Mouse (Mus musculus) hindbrain, embryonic 13.5 days (tissue): ENCODE measurements around the gene Ubl7. TPM values are rescaled to one million over a fixed set of nuclear protein-coding genes. Genes with fewer than 3 reads are reported as not detected.

Experiments
- ATAC-seq: fragments of 200-750 bp; cut with Nextera tagmentation; 2 replicates; pipeline ENCODE4 v1.8.0; 2017; ENCODE audit warnings: moderate TSS enrichment; ENCODE audit not compliant: low FRiP score
- H3K27ac ChIP-seq: fragments of 300-500 bp; sonication (generic); 2 replicates; pipeline ENCODE4 v1.5.1; 2015; ENCODE audit warnings: inconsistent platforms, mild to moderate bottlenecking, moderate library complexity
- H3K27me3 ChIP-seq: fragments of 300-500 bp; sonication (generic); 2 replicates; pipeline ENCODE4 v1.6.1; 2015; ENCODE audit warnings: mild to moderate bottlenecking, inconsistent platforms
- H3K36me3 ChIP-seq: fragments of 300-500 bp; sonication (generic); 2 replicates; pipeline ENCODE4 v1.6.1; 2015; ENCODE audit warnings: mild to moderate bottlenecking, inconsistent platforms
- H3K4me1 ChIP-seq: fragments of 300-500 bp; sonication (generic); replicated peaks from 2 replicates; pipeline ENCODE4 v1.6.1; 2015; ENCODE audit warnings: inconsistent platforms
- H3K4me2 ChIP-seq: fragments of 300-500 bp; sonication (generic); 2 replicates; pipeline ENCODE4 v1.6.1; 2015; ENCODE audit warnings: inconsistent platforms, mild to moderate bottlenecking, moderate library complexity
- H3K4me3 ChIP-seq: fragments of 300-500 bp; sonication (generic); 2 replicates; pipeline ENCODE4 v1.5.1; 2015; ENCODE audit warnings: mild to moderate bottlenecking, inconsistent platforms
- H3K9ac ChIP-seq: fragments of 300-500 bp; sonication (generic); 2 replicates; pipeline ENCODE4 v1.6.1; 2015; ENCODE audit warnings: mild to moderate bottlenecking, inconsistent platforms
- H3K9me3 ChIP-seq: fragments of 300-500 bp; sonication (generic); 2 replicates; pipeline ENCODE4 v1.6.1; 2016; ENCODE audit warnings: inconsistent platforms
- WGBS: fragments of 180-500 bp; shearing (Covaris S2); methylation state at CpG from one replicate; pipeline ENCODE4 v1.1.7; 2015; 5-methylcytosine and 5-hydroxymethylcytosine counted together
- polyA plus RNA-seq: library from polyadenylated mRNA; unstranded; fragments of >200 nt; fragmentation: Nextera tagmentation; extraction: Ambion mirVana; gene quantifications from 2 replicates; pipeline ENCODE4 v1.2.1, GENCODE M21; 2015

Gene Ubl7
- polyA plus RNA-seq, 1 experiment from 2014 or later, result 165 TPM

DNA sequence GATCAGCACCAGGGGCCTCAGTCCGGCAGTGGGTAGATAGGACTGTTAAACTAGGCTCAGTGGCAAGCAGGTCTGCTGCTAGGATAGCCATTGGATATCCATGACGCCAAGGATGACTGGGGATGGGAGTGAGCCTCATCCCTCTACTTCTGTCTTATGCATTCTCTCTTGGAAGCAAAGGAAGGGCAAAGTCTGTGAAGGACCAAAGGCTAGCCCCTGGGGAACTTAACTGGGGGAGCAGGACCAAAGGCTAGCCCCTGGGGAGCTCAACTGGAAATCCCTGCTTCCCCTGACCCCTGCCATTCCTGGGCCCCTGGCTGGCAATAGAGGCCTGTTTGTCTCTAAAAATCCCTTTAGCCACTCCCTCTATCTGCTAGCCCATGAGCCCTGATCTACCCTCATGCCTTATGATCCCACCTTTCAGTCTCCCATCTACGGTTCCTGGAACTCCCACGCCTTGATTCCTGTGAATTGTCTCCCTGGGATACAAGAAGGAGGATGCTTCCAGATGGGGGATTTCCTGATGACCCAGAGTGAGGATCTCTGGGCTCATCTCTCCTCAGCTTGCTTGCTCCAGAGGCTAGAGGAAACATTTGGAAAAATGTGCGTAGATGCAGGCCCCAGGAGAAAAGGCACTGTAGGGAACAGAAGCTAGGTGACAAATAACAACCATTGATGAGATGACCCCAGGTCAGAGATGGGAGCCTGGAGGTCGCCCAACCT lies 53.9 kb downstream of the Ubl7 start:
- Histone ChIP-seq H3K36me3 (peaks cover 29% of the 10 kb centered on the region), H3K4me2 (no peak overlapping the region), H3K4me1 (peaks cover 10% of the 10 kb centered on the region), H3K9me3 (no peaks in the 10 kb centered on the region), H3K27me3 (no peaks in the 10 kb centered on the region), H3K27ac (no peak overlapping the region), H3K4me3 (no peak overlapping the region), H3K9ac (no peak overlapping the region)
- ATAC-seq, result no peak
- 75% methylated on average over 6 of the region's 6 CpGs for WGBS

DNA sequence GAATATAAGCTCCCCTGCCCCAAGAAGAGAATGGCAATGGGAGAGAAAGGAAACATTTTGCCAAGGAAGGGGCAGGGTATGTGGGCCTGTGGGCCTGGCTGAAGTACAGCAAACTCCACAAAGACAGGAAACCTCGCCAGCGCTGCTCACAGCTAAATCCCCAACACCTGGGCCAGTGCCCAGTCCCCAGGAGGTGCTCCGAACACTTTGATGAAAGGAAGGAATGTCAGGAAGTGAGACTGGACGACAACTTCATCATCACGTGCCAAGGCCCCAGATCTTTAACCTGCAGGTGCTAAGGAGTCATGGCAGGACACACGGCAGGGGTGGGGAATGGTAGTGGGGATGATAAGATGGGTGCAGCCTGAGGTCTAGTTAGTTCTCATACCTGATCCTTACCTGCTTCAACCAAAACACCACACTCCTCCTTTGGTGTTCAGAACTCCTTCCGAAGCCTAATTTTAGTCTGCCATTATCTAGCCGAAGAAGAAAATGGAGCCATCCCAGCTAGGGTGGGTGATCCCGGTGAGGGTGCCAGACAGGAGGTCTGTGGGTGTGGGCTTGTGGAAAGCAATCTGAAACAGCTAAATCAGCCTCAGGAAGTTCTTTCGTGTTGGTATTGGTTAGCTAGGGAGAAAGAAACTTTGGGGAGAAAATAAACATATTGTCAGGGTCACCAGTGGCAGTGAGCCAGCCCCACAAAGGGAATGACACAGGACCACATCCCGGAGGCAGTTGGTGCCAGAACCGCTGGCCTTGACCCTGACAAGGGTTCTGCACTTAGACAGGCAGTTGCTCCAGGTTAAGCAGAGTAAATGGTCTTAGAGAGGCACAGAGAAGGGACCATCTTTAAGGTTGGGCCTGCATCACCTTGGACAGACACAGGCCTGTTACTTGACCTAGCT lies 54.8 kb downstream of the Ubl7 start:
- Histone ChIP-seq H3K9ac (no peak overlapping the region), H3K9me3 (no peaks in the 10 kb centered on the region), H3K36me3 (peaks cover 20% of the 10 kb centered on the region), H3K4me2 (no peak overlapping the region), H3K4me1 (peaks cover 10% of the 10 kb centered on the region), H3K4me3 (no peak overlapping the region), H3K27ac (no peak overlapping the region), H3K27me3 (no peaks in the 10 kb centered on the region)
- no peak for ATAC-seq
- 81% methylated on average over 12 of the region's 12 CpGs for WGBS

GRCm38 (mm10) chr9:57967237-57967960 lies 56.6 kb downstream of the Ubl7 start:
- H3K27me3 ChIP-seq, result no peaks in the 10 kb centered on the region
- H3K4me1 ChIP-seq, result peaks cover 11% of the 10 kb centered on the region
- 0 out of 2 replicates have a peak, but pooled peaks cover 3% of the 10 kb centered on the region for H3K36me3 ChIP-seq
- 77% methylated on average over 14 of the region's 14 CpGs for WGBS
- no peak overlapping the region for H3K4me3 ChIP-seq
- H3K9ac ChIP-seq, result no peak overlapping the region
- no peak overlapping the region for H3K27ac ChIP-seq
- no peak overlapping the region for H3K4me2 ChIP-seq
- ATAC-seq, result no peak
- H3K9me3 ChIP-seq, result no peaks in the 10 kb centered on the region

- H3K4me3 ChIP-seq, result no peak overlapping the region
- H3K36me3 ChIP-seq, result no peaks in the 10 kb centered on the region
- ATAC-seq, result no peak
- no peak overlapping the region for H3K9ac ChIP-seq
- no peak overlapping the region for H3K27ac ChIP-seq
- 90% methylated on average over 9 of the region's 9 CpGs for WGBS
- no peaks in the 10 kb centered on the region for H3K9me3 ChIP-seq
- peaks cover 11% of the 10 kb centered on the region for H3K4me1 ChIP-seq
- H3K27me3 ChIP-seq, result no peaks in the 10 kb centered on the region
- H3K4me2 ChIP-seq, result no peak overlapping the region
Measured at GRCm38 (mm10) chr9:57968166-57968771, 57.5 kb downstream of the Ubl7 start.

DNA sequence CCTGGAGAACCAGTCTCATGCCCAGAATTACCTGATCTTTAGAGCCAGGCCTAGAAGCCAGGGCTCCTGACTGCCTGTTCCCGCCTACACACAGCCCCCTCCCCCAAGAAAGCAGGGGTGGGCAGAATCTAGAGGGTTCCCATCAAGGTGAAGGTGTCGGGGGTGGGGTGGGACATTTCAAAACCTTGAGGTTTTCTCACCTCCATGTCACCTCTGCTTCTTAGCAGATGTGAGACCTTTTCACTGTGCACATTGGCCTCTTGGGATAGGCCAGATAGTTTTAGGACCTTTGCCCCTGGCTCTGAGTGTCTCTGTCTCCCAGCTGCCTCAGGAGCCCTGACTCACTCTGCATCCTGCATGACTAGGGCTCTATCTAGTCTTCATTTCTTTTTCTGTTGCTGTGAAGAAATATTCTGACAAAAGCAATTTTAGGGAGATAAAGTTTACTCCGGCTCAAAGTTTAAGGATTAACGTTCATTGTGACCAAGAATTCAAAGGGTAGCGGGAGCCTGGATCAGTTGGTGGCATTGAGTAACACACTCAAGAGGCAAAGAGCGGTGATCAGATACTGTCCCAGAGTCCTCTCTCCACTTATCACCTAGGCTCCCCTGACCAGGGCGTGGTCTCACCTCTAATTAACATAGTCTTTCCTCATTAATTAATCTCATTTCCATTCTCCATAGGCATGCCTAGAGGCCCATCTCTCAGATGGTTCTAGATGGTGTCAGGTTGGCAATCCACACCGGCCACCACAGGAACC lies 58.2 kb downstream of the Ubl7 start:
- peaks cover 15% of the 10 kb centered on the region for H3K4me1 ChIP-seq
- no peak overlapping the region for H3K9ac ChIP-seq
- no peak overlapping the region for H3K4me3 ChIP-seq
- H3K27ac ChIP-seq, result no peak overlapping the region
- no peaks in the 10 kb centered on the region for H3K36me3 ChIP-seq
- no peaks in the 10 kb centered on the region for H3K9me3 ChIP-seq
- 92% methylated on average over 8 of the region's 8 CpGs for WGBS
- no peaks in the 10 kb centered on the region for H3K27me3 ChIP-seq
- ATAC-seq, result no peak
- no peak overlapping the region for H3K4me2 ChIP-seq

- Histone ChIP-seq H3K4me3 (no peak overlapping the region), H3K4me2 (no peak overlapping the region), H3K9me3 (no peaks in the 10 kb centered on the region), H3K4me1 (peaks cover 11% of the 10 kb centered on the region), H3K9ac (no peak overlapping the region), H3K27me3 (no peaks in the 10 kb centered on the region), H3K27ac (peak overlapping the region; percentile 23; the same call in 1 of the 2 replicates), H3K36me3 (no peaks in the 10 kb centered on the region)
- WGBS, result 72% methylated on average over 11 of the region's 11 CpGs
- no peak for ATAC-seq
Measured at GRCm38 (mm10) chr9:57969736-57970495, 59.1 kb downstream of the Ubl7 start.

DNA sequence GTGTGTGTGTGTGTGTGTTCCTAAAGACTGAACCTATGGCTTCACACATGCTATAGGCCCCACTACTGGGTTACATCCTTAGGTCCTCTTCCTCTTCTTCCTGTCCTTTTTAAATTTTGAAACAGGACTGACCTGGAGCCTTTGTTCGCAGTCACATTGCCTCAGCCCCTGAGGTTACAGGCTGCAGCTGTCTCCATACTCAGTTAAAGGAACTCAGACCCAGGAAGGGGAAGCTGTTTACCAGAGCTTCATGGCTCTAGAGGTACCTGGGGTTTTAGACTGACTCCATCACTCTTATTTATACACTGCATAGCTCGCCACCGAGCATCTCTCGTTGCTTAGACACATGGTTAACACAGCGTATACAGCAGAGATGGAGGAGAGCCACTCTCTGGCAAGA lies 60.6 kb downstream of the Ubl7 start:
- H3K27ac ChIP-seq, result no peak overlapping the region; the same call in 1 of the 2 replicates
- peaks cover 11% of the 10 kb centered on the region for H3K4me1 ChIP-seq
- no peaks in the 10 kb centered on the region for H3K27me3 ChIP-seq
- no peak overlapping the region for H3K4me3 ChIP-seq
- 90% methylated on average over 5 of the region's 5 CpGs for WGBS
- no peak overlapping the region for H3K4me2 ChIP-seq
- H3K36me3 ChIP-seq, result no peaks in the 10 kb centered on the region
- no peak overlapping the region for H3K9ac ChIP-seq
- H3K9me3 ChIP-seq, result no peaks in the 10 kb centered on the region
- ATAC-seq, result no peak

DNA sequence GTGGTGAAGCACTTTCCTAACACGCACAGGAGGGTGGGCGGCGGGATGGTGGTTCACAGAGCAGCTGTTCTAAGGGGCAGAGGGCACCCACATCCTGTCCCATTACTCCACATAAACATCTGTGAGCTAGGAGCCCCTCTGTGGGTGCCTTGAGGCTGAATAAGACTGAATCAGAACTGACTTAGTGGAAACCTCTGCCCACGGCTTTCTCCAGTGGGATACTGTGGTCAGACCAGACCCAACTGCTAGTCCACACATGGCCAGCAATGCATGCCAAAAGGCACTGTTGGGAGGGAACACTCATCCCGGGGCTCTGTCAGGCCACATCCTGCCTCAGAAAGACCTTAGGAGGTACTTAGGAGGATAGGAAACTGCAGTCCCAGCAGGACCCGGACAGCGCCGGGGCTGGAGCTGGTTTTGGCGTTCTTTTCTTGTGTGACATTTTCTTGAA lies 61.4 kb downstream of the Ubl7 start:
- Histone ChIP-seq H3K4me1 (peaks cover 11% of the 10 kb centered on the region), H3K27ac (no peak overlapping the region), H3K9me3 (no peaks in the 10 kb centered on the region), H3K4me3 (no peak overlapping the region), H3K4me2 (no peak overlapping the region), H3K36me3 (no peaks in the 10 kb centered on the region), H3K27me3 (no peaks in the 10 kb centered on the region), H3K9ac (no peak overlapping the region)
- 68% methylated on average over 9 of the region's 9 CpGs for WGBS
- no peak for ATAC-seq

DNA sequence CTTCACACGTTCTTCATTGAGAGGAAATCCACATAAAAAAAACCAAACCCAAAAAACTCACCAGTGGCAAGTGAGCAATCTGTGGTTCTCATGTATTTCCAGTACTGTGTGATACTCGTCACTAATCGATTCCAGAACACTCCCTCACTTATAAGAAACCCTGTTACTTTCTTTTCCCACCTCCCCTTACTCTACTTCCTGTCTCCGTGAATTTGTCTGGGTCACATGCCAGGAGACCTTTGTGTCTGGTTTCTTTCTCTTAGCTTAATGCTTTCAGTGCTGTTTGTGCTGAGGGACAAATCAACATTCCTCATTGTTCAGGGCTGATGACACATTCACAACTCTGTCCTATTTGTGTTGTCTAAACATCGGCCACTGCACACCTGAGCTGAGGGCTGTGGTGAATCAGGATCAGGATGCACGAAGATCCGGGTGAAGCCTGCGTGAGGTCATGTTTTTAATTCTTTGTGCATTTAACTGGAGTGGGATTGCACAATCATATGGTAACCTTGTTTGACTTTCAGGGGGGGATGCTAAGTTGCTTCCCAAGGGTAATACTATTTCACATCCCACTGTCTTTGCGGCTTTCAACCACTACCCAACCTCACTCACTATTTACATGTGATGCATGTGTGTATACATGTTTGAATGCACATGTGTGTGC lies 62.1 kb downstream of the Ubl7 start:
- no peak overlapping the region for H3K27ac ChIP-seq
- WGBS, result 66% methylated on average over 9 of the region's 9 CpGs
- ATAC-seq, result no peak

GRCm38 (mm10) chr9:57973440-57974066 lies 62.8 kb downstream of the Ubl7 start:
- H3K9me3 ChIP-seq, result no peaks in the 10 kb centered on the region
- H3K27me3 ChIP-seq, result no peaks in the 10 kb centered on the region
- H3K4me3 ChIP-seq, result no peak overlapping the region
- H3K27ac ChIP-seq, result no peak overlapping the region
- no peaks in the 10 kb centered on the region for H3K36me3 ChIP-seq
- no peak overlapping the region for H3K4me2 ChIP-seq
- H3K4me1 ChIP-seq, result peaks cover 11% of the 10 kb centered on the region; the same call in 1 of the 2 replicates
- no peak overlapping the region for H3K9ac ChIP-seq
- ATAC-seq, result no peak
- WGBS, result 76% methylated on average over 6 of the region's 6 CpGs

More for the DNA sequence above, 62.1 kb downstream of the Ubl7 start:
- H3K4me1 ChIP-seq, result peaks cover 11% of the 10 kb centered on the region
- no peaks in the 10 kb centered on the region for H3K36me3 ChIP-seq
- H3K9me3 ChIP-seq, result no peaks in the 10 kb centered on the region
- H3K4me3 ChIP-seq, result no peak overlapping the region
- no peak overlapping the region for H3K9ac ChIP-seq
- no peak overlapping the region for H3K4me2 ChIP-seq
- no peaks in the 10 kb centered on the region for H3K27me3 ChIP-seq
